Mouse (Mus musculus): ENCODE data around the gene Pigu. TPM values are rescaled to one million over a fixed set of nuclear protein-coding genes. Genes with fewer than 3 reads are reported as not detected.

Pigu gene
- polyA plus RNA-seq, 1 experiment from 2014 or later: 47.7 TPM

GRCm38 (mm10) chr2:155280116-155280515 lies 77.1 kb downstream of the Pigu start:
- Histone ChIP-seq H3K27me3 (no peaks in the 10 kb centered on the region), H3K27ac (replicated peaks) (no peak overlapping the region), H3K9ac (replicated peaks) (no peak overlapping the region), H3K4me1 (peaks cover 14% of the 10 kb centered on the region), H3K9me3 (no peaks in the 10 kb centered on the region), H3K4me2 (replicated peaks) (no peak overlapping the region), H3K4me3 (no peak overlapping the region), H3K36me3 (peaks cover 13% of the 10 kb centered on the region)
- ATAC-seq (replicated peaks): no peak
- WGBS: 78% methylated on average over 2 of the region's 2 CpGs

- Histone ChIP-seq H3K36me3 (peaks cover 13% of the 10 kb centered on the region), H3K27ac (replicated peaks) (no peak overlapping the region), H3K9me3 (no peaks in the 10 kb centered on the region), H3K4me3 (no peak overlapping the region), H3K4me2 (replicated peaks) (no peak overlapping the region), H3K4me1 (peaks cover 14% of the 10 kb centered on the region), H3K9ac (replicated peaks) (no peak overlapping the region), H3K27me3 (no peaks in the 10 kb centered on the region)
- ATAC-seq (replicated peaks): no peak
- WGBS: 90% methylated on average over 4 of the region's 4 CpGs
These were observed 78.1 kb downstream of the Pigu start for GRCm38 (mm10) chr2:155279163-155279562.

GRCm38 (mm10) chr2:155278361-155278760 lies 78.9 kb downstream of the Pigu start:
- H3K9ac ChIP-seq (replicated peaks): no peak overlapping the region
- WGBS: 90% methylated on average over 7 of the region's 7 CpGs

GRCm38 (mm10) chr2:155277721-155278120 lies 79.5 kb downstream of the Pigu start:
- ATAC-seq (replicated peaks): no peak
- Histone ChIP-seq H3K27me3 (no peaks in the 10 kb centered on the region), H3K9ac (replicated peaks) (no peak overlapping the region), H3K4me2 (replicated peaks) (peak overlapping the region; percentile 59), H3K36me3 (peaks cover 13% of the 10 kb centered on the region; the same call in 1 of the 2 replicates), H3K4me3 (peak overlapping the region; percentile 93), H3K27ac (replicated peaks) (no peak overlapping the region), H3K4me1 (peaks cover 14% of the 10 kb centered on the region), H3K9me3 (no peaks in the 10 kb centered on the region)
- 63% methylated on average over 2 of the region's 2 CpGs for whole genome bisulfite sequencing

More at GRCm38 (mm10) chr2:155278361-155278760, 78.9 kb downstream of the Pigu start:
- no peak overlapping the region for H3K4me2 ChIP-seq (replicated peaks)
- H3K36me3 ChIP-seq: peaks cover 13% of the 10 kb centered on the region; the same call in 1 of the 2 replicates
- H3K4me1 ChIP-seq: peaks cover 14% of the 10 kb centered on the region
- no peaks in the 10 kb centered on the region for H3K27me3 ChIP-seq
- H3K9me3 ChIP-seq: no peaks in the 10 kb centered on the region
- no peak overlapping the region for H3K27ac ChIP-seq (replicated peaks)
- no peak for ATAC-seq (replicated peaks)
- no peak overlapping the region for H3K4me3 ChIP-seq

- Histone ChIP-seq H3K27ac (replicated peaks) (peak overlapping the region; percentile 87), H3K27me3 (no peaks in the 10 kb centered on the region), H3K9me3 (no peaks in the 10 kb centered on the region), H3K9ac (replicated peaks) (peak overlapping the region; percentile 84), H3K4me2 (replicated peaks) (peak overlapping the region; percentile 59), H3K36me3 (peaks cover 13% of the 10 kb centered on the region; the same call in 1 of the 2 replicates), H3K4me3 (peak overlapping the region; percentile 93), H3K4me1 (peaks cover 14% of the 10 kb centered on the region)
- peak; percentile 79 for ATAC-seq (replicated peaks)
- 2% methylated on average over 46 of the region's 49 CpGs for WGBS
These were observed 80.5 kb downstream of the Pigu start for GRCm38 (mm10) chr2:155276621-155277175.

GRCm38 (mm10) chr2:155276195-155276594 lies 81.0 kb downstream of the Pigu start, which contains the start of gene Map1lc3a:
Map1lc3a (plus strand) TSS chr2:155276297.
- peaks cover 14% of the 10 kb centered on the region for H3K4me1 ChIP-seq
- peak within 1 kb of the TSS; percentile 93 for H3K4me3 ChIP-seq
- H3K9me3 ChIP-seq: no peaks in the 10 kb centered on the region
- peak within 1 kb of the TSS; percentile 87 for H3K27ac ChIP-seq (replicated peaks)
- no peaks in the 10 kb centered on the region for H3K27me3 ChIP-seq
- ATAC-seq (replicated peaks): peak; percentile 94
- H3K36me3 ChIP-seq: peaks cover 13% of the 10 kb centered on the region; the same call in 1 of the 2 replicates
- WGBS: under 1% methylated on average over 47 of the region's 47 CpGs
- H3K4me2 ChIP-seq (replicated peaks): peak within 1 kb of the TSS; percentile 59
- H3K9ac ChIP-seq (replicated peaks): peak within 1 kb of the TSS; percentile 84

- H3K9ac ChIP-seq (replicated peaks): no peak overlapping the region
- no peak overlapping the region for H3K4me2 ChIP-seq (replicated peaks)
- no peak overlapping the region for H3K4me3 ChIP-seq
- H3K9me3 ChIP-seq: no peaks in the 10 kb centered on the region
- ATAC-seq (replicated peaks): no peak
- H3K4me1 ChIP-seq: peaks cover 14% of the 10 kb centered on the region
- H3K27me3 ChIP-seq: no peaks in the 10 kb centered on the region
- H3K36me3 ChIP-seq: 0 out of 2 replicates have a peak, but pooled peaks cover 7% of the 10 kb centered on the region
- H3K27ac ChIP-seq (replicated peaks): no peak overlapping the region
- WGBS: 90% methylated on average over 8 of the region's 8 CpGs
These were observed 83.6 kb downstream of the Pigu start for GRCm38 (mm10) chr2:155273603-155274002.

GRCm38 (mm10) chr2:155272396-155273170 lies 84.6 kb downstream of the Pigu start:
- H3K27me3 ChIP-seq: no peaks in the 10 kb centered on the region
- no peak overlapping the region for H3K9ac ChIP-seq (replicated peaks)
- H3K27ac ChIP-seq (replicated peaks): no peak overlapping the region
- H3K4me2 ChIP-seq (replicated peaks): no peak overlapping the region
- peaks cover 9% of the 10 kb centered on the region for H3K4me1 ChIP-seq
- no peaks in the 10 kb centered on the region for H3K36me3 ChIP-seq
- H3K4me3 ChIP-seq: no peak overlapping the region
- H3K9me3 ChIP-seq: no peaks in the 10 kb centered on the region
- WGBS: 78% methylated on average over 10 of the region's 10 CpGs
- no peak for ATAC-seq (replicated peaks)

- Histone ChIP-seq H3K27ac (replicated peaks) (no peak overlapping the region), H3K4me1 (peaks cover 4% of the 10 kb centered on the region; the same call in 1 of the 2 replicates), H3K9me3 (no peaks in the 10 kb centered on the region), H3K9ac (replicated peaks) (no peak overlapping the region), H3K36me3 (no peaks in the 10 kb centered on the region), H3K27me3 (no peaks in the 10 kb centered on the region), H3K4me3 (no peak overlapping the region), H3K4me2 (replicated peaks) (no peak overlapping the region)
- ATAC-seq (replicated peaks): no peak
- 83% methylated on average over 6 of the region's 6 CpGs for WGBS
These were observed 85.3 kb downstream of the Pigu start for GRCm38 (mm10) chr2:155271957-155272356.

GRCm38 (mm10) chr2:155266896-155267295 lies 90.3 kb downstream of the Pigu start:
- H3K27me3 ChIP-seq: no peaks in the 10 kb centered on the region
- H3K4me3 ChIP-seq: no peak overlapping the region
- H3K9ac ChIP-seq (replicated peaks): no peak overlapping the region
- no peaks in the 10 kb centered on the region for H3K36me3 ChIP-seq
- H3K9me3 ChIP-seq: no peaks in the 10 kb centered on the region
- no peak for ATAC-seq (replicated peaks)
- no peak overlapping the region for H3K27ac ChIP-seq (replicated peaks)
- no peaks in the 10 kb centered on the region for H3K4me1 ChIP-seq
- 84% methylated on average over 5 of the region's 5 CpGs for WGBS
- H3K4me2 ChIP-seq (replicated peaks): no peak overlapping the region

GRCm38 (mm10) chr2:155265526-155265925 lies 91.7 kb downstream of the Pigu start:
- 95% methylated on average over 6 of the region's 6 CpGs for WGBS
- H3K27me3 ChIP-seq: no peaks in the 10 kb centered on the region
- no peak overlapping the region for H3K4me2 ChIP-seq (replicated peaks)
- H3K9me3 ChIP-seq: no peaks in the 10 kb centered on the region
- no peaks in the 10 kb centered on the region for H3K4me1 ChIP-seq
- H3K4me3 ChIP-seq: no peak overlapping the region
- H3K27ac ChIP-seq (replicated peaks): no peak overlapping the region
- no peak overlapping the region for H3K9ac ChIP-seq (replicated peaks)
- no peaks in the 10 kb centered on the region for H3K36me3 ChIP-seq
- ATAC-seq (replicated peaks): no peak

- 93% methylated on average over 5 of the region's 5 CpGs for WGBS
- H3K27ac ChIP-seq (replicated peaks): no peak overlapping the region
These were observed 107.6 kb downstream of the Pigu start for GRCm38 (mm10) chr2:155249588-155249987.

More at GRCm38 (mm10) chr2:155249588-155249987, 107.6 kb downstream of the Pigu start:
- Histone ChIP-seq H3K4me1 (no peaks in the 10 kb centered on the region), H3K27me3 (no peaks in the 10 kb centered on the region), H3K4me2 (replicated peaks) (no peak overlapping the region), H3K36me3 (peaks cover 70% of the 10 kb centered on the region), H3K9ac (replicated peaks) (no peak overlapping the region), H3K4me3 (no peak overlapping the region), H3K9me3 (no peaks in the 10 kb centered on the region)
- no peak for ATAC-seq (replicated peaks)

Data from forebrain, embryonic 15.5 days (tissue).